Mouse (Mus musculus) heart, adult 2 months (tissue): ENCODE results near the gene Zbtb34. TPM values are rescaled to one million over a fixed set of nuclear protein-coding genes. Genes with fewer than 3 reads are reported as not detected.

Experiments
- DNase-seq, 2 experiments: peaks; one replicate each; pipeline ENCODE4 v3.0.0; 2021
- H3K27ac ChIP-seq: fragments of 200-600 bp; 2 replicates; pipeline ENCODE4 v1.8.1; 2022
- H3K27me3 ChIP-seq: fragments of 200-500 bp; 2 replicates; pipeline ENCODE4 v1.6.1; 2012; ENCODE audit warnings: mild to moderate bottlenecking, low read length, inconsistent platforms, mixed read lengths; ENCODE audit not compliant: control insufficient read depth, insufficient read depth
- H3K36me3 ChIP-seq: fragments of 200-500 bp; 2 replicates; pipeline ENCODE4 v1.6.1; 2012; ENCODE audit warnings: low read length, inconsistent platforms; ENCODE audit not compliant: control insufficient read depth, insufficient read depth
- H3K4me1 ChIP-seq: fragments of 200-500 bp; 2 replicates; pipeline ENCODE4 v1.6.1; 2011; ENCODE audit warnings: low read length; ENCODE audit not compliant: control insufficient read depth, insufficient read depth
- H3K4me3 ChIP-seq: fragments of 200-600 bp; 2 replicates; pipeline ENCODE4 v1.8.1; 2022
- H3K79me2 ChIP-seq: fragments of 200-500 bp; replicated peaks from 2 replicates; pipeline ENCODE4 v1.6.1; 2012; ENCODE audit warnings: mild to moderate bottlenecking, inconsistent platforms, low read length, moderate library complexity, mixed read lengths; ENCODE audit not compliant: control insufficient read depth, insufficient read depth
- H3K9ac ChIP-seq: fragments of 200-500 bp; 2 replicates; pipeline ENCODE4 v1.6.1; 2012; ENCODE audit warnings: low read depth, mild to moderate bottlenecking, control low read depth, inconsistent platforms, low read length, mixed read lengths
- CTCF ChIP-seq: fragments of 200-600 bp; IDR thresholded peaks from 2 replicates; pipeline ENCODE4 v1.8.1; 2022; ENCODE audit warnings: antibody characterized with exemption, mild to moderate bottlenecking, moderate library complexity
- EP300 ChIP-seq: fragments of 200-500 bp; IDR thresholded peaks from 2 replicates; pipeline ENCODE4 v1.6.1; 2011; ENCODE audit warnings: low read depth, low read length, control low read depth; ENCODE audit not compliant: insufficient read depth
- POLR2A ChIP-seq: fragments of 200-500 bp; IDR thresholded peaks from 2 replicates; pipeline ENCODE4 v1.6.1; 2011; ENCODE audit warnings: mild to moderate bottlenecking, low read depth, low read length, control low read depth; ENCODE audit not compliant: insufficient read depth
- WGBS: fragments of 180-500 bp; shearing (Covaris S2); methylation state at CpG from one replicate; pipeline ENCODE4 v1.1.7; 2018; 5-methylcytosine and 5-hydroxymethylcytosine counted together
- intact Hi-C: fragments of 180-260 bp; cut with DNase I; formaldehyde crosslinking; loops from one replicate; pipeline ENCODE4 v1.15.1; 2025
- polyA plus RNA-seq: library from polyadenylated mRNA; depleted of rRNA; stranded (reverse); fragments of >200 nt; gene quantifications from 2 replicates; pipeline ENCODE4 v1.2.3, GENCODE M21; 2012
- total RNA-seq, 2 experiments: library from RNA; stranded (reverse); gene quantifications; 2 replicates each; pipeline ENCODE4 v1.2.3; 2021

Gene Zbtb34
- total and polyA plus RNA-seq, 3 experiments, result 5.0 to 7.3 (median 5.7) TPM

DNA sequence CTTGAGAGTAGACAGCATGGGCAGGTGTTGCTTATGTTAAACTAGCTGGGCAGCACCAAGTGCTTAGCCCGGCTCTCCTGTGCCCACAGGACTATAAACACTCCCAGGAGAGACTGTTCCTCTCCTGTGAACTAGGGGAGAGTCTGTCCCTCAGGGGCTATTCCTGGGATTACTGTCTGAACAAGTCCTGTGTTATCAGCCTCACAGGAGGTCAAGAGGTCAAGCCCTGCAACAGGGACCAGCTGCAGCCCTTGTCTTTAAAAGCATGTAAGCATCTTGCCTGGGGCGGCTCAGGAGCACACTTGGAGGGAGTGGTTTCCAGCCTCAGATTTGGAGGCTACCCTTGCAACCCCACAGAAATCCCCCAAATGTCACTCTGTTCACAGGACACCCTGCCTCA lies 7.3 kb upstream of the Zbtb34 start:
- 74% methylated on average over 2 of the region's 2 CpGs for WGBS
- DNase-seq, result no peak

DNA sequence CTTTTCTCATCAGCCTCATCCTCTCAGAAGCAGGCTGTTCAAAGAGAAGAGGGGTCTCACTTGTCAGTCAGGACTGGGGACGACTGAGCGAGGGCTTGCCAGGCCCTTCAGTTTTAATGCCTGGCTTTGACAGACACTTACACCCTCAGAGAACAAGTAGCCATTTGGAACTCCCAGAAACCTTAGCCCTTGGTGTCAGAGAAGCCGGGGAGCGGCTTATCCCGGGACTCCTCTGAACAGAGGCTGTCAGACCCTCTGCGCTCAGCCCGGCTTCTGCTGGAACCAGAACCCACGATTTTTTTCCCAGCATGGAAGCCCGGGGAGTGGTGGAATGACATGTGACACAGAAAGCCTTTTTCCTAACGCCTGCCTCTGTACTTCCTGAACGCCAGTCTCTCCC lies 6.1 kb upstream of the Zbtb34 start:
- H3K4me1 ChIP-seq, result no peaks in the 10 kb centered on the region; the same call in 1 of the 2 replicates
- H3K79me2 ChIP-seq, result no peaks in the 10 kb centered on the region
- no peaks in the 10 kb centered on the region for H3K36me3 ChIP-seq
- no peak overlapping the region for H3K4me3 ChIP-seq
- no peak overlapping the region for H3K9ac ChIP-seq
- intact Hi-C loops, result no loop called here
- no peaks in the 10 kb centered on the region for H3K27me3 ChIP-seq
- no peak for DNase-seq
- no peak for TF ChIP-seq EP300
- no peak for TF ChIP-seq CTCF
- TF ChIP-seq POLR2A, result no peak
- WGBS, result 63% methylated on average over 11 of the region's 11 CpGs
- H3K27ac ChIP-seq, result no peak overlapping the region

More for the DNA sequence above, 7.3 kb upstream of the Zbtb34 start:
- H3K36me3 ChIP-seq, result no peaks in the 10 kb centered on the region
- intact Hi-C loops, result no loop called here
- no peaks in the 10 kb centered on the region for H3K79me2 ChIP-seq
- H3K9ac ChIP-seq, result no peak overlapping the region
- H3K4me1 ChIP-seq, result no peaks in the 10 kb centered on the region; the same call in 1 of the 2 replicates
- no peak overlapping the region for H3K4me3 ChIP-seq
- no peak overlapping the region for H3K27ac ChIP-seq
- TF ChIP-seq CTCF (no peak), EP300 (no peak), POLR2A (no peak)
- H3K27me3 ChIP-seq, result no peaks in the 10 kb centered on the region

DNA sequence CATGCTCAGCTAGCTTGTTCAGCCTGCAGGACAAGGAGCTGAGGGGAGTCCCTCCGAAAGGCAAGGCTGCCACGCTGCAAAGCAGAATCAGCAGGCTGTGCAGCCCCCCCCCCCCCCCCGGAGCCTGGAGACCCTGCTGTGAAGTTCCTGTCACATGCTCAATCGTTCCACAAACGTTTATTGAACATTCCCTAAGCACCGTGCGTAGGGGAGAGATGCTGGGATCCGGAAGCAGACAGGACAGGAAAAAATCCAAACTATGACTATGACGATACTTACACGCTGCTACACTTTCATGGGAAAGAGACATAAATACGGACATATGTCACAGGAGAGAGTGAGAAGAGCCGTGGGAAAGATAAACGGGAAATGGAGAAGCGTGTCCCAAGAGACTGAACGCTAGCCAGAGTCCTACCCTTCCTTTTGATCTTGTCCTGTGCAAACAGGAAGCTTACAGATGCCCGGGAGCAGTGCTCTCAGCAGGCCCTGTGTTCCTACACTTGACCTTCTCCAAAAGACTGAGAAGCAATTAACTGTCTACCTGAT lies 5.0 kb upstream of the Zbtb34 start:
- Histone ChIP-seq H3K27me3 (no peaks in the 10 kb centered on the region), H3K9ac (no peak overlapping the region), H3K79me2 (no peaks in the 10 kb centered on the region), H3K4me3 (no peak overlapping the region), H3K27ac (peak overlapping the region; percentile 7; the same call in 1 of the 2 replicates), H3K36me3 (no peaks in the 10 kb centered on the region), H3K4me1 (no peaks in the 10 kb centered on the region; the same call in 1 of the 2 replicates)
- 15% methylated on average over 16 of the region's 16 CpGs for WGBS
- no peak for TF ChIP-seq POLR2A
- no peak for TF ChIP-seq CTCF
- TF ChIP-seq EP300, result no peak
- intact Hi-C loops, result no loop called here
- DNase-seq, result no peak

DNA sequence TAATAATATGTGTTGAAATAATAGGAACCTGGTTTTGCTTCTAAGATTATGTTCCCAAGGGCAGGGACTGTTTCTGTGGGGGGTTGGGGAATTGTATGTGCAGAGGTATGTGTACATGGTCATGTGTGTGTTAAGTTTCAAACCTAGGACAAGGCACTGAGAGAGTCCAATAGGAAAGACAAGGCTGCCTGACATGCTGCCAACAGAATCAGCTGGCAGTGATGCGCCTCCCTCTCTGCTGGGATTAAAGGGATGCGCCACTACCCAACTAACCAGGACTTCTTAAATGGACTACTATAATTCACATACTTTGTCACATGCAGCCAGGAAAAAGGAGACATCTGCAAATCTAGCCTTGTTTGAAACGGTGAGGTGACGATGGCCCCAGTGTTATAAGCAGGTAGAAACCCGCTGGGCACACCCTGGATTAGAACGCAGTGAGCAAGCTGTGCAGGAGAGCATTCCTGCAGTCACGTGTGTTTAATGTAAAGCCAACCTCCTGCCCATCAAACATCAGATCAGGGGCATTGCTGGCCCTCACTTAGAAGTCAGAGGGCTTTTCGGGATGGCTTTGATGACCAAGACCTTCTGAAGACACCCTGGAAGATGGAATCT lies 4.0 kb upstream of the Zbtb34 start:
- 0 out of 2 replicates have a peak, but pooled peaks cover 3% of the 10 kb centered on the region for H3K79me2 ChIP-seq
- no peak overlapping the region for H3K27ac ChIP-seq
- TF ChIP-seq EP300 (no peak), POLR2A (no peak)
- no peaks in the 10 kb centered on the region for H3K27me3 ChIP-seq
- no peak for DNase-seq
- no peak overlapping the region for H3K9ac ChIP-seq
- no peaks in the 10 kb centered on the region for H3K36me3 ChIP-seq
- no peak overlapping the region for H3K4me3 ChIP-seq
- H3K4me1 ChIP-seq, result no peaks in the 10 kb centered on the region; the same call in 1 of the 2 replicates
- intact Hi-C loops, result no loop called here
- 55% methylated on average over 8 of the region's 8 CpGs for WGBS

DNA sequence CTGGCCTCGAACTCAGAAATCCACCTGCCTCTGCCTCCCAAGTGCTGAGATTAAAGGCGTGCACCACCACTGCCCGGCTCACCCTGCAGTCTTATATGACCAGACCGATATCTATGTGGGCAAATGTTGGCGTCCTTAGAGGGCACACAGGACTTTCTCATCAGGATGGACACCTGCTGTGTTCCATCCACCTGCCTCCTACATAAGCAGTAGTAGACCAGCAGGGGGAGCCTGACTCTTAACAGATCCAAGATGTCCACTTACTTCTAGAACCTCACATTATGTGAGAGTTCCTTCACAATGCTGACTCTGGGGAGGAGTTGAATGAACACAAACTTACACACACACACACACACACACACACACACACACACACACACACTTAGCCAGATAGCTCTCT lies 1.8 kb upstream of the Zbtb34 start:
- TF ChIP-seq CTCF (peak; percentile 65), POLR2A (no peak), EP300 (no peak)
- no peak for DNase-seq
- Histone ChIP-seq H3K27me3 (no peaks in the 10 kb centered on the region), H3K4me1 (peaks cover 9% of the 10 kb centered on the region), H3K27ac (no peak overlapping the region), H3K4me3 (no peak overlapping the region), H3K79me2 (0 out of 2 replicates have a peak, but pooled peaks cover 3% of the 10 kb centered on the region), H3K36me3 (no peaks in the 10 kb centered on the region; the same call in 1 of the 2 replicates), H3K9ac (no peak overlapping the region)
- 60% methylated on average over 5 of the region's 5 CpGs for WGBS
- intact Hi-C loops, result loop anchor here (5.0 kb wide), 2 partner anchors 34 to 61 kb away; partner anchors contain the start of genes Ralgps1 and Zbtb43
